Mouse (Mus musculus): ENCODE data around the gene BC035044.
"Not testable (repeated sequence)": the region's sequence is repeated elsewhere in the genome, so short reads cannot be mapped to it uniquely, and the experiment has no call there.

Gene BC035044

DNA sequence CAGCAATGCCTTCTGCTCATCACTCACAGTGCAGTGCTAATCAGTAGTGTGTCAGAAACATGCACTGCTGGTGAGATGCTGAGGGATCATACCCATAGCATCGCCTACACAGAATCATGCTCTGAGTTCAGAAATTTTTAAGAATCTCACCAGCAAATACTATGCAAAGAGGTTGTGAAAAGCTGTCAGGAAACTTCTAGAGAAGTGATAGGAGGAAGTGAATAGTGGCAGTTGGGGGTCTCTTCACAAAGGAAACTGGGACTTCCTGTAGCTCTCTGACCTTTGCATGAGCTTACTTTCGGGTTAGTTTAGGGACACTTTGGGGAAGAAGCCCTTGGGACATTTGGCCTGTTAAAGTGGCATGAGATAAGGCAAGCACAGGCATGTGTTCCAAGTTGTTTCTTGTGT lies at the start of gene BC035044:
TSS of gene BC035044 (minus strand) at position 179 of the 408 bp plus-strand sequence.
- ATAC-seq (ENCODE audit: low TSS enrichment) = 0 out of 2 replicates have a peak, but pooled peaks have one; percentile 4

DNA sequence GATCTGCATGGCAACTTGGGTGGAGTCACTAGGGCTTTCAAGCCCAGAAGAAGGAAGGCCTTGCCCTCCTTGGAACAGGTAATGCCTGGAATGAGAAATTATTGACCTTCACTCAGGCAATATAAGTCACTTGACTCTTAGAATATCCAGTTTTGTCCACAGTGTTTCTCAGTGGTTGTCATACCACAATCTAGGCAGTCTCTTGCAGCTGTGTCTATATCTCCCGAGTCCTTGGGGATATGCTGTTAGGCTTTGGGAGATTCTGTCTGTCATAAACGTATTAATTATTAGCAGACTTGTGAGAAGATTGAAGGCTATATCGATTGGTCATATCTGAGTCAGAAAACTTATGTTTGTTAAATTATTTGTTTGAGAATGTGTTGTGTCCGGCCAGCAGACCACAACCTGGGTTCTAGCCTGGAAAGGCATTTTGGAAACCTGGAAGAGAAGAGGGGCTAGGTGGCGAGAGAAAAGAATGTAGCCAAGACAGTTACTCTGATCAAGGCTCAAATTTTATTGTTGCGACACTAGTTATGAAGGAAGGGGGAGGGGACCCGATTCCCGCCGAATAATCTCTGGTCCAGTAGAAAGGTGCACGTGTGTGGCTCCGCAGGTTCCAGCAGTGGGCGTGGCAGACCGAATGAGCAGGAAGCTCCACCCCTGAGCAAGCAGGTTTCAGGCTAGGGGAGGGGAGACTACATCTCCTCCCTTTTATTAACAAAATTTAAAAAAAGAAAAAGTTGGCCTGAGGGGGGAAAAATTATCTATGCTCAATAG lies 45.2 kb upstream of the BC035044 start:
- not testable (repeated sequence) for ATAC-seq (ENCODE audit: low TSS enrichment)

DNA sequence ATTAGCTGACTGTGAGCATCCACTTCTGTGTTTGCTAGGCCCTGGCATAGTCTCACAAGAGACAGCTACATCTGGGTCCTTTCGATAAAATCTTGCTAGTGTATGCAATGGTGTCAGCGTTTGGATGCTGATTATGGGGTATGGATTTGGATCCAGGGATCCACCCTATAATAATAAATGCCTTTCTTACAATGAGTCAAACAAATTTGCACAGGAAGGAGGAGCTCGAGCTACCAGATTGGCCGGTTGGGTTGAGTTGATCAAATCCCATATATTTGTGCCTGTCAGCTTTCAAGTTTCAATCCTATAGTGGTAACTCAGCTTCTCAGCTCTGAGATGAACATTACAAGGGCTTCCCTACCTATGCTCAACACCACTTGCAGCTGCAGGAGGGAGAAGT lies 43.2 kb upstream of the BC035044 start, which contains the start of gene Clec2g:
TSS of gene Clec2g (plus strand) at position 301 of the 400 bp plus-strand sequence.
- ATAC-seq (ENCODE audit: low TSS enrichment) = not testable (repeated sequence)

DNA sequence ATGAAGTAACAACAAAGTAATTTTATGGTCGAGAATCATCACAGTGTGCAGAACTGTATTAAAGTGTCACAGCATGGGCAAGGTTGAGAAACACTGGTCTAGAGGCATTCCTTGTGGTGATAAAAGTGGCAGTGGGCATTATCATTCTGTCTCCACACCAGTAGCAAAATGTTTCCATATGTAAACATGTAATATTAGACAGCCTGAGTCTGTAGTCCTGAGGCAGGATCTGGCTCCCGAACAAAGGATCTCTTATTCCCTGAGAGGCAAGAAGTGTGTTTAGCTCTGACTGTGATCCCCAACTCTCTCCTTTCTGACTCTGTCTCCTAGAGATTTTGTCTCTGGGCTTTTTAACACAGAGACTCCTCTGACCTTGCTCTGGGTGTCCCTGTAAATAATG lies 42.1 kb upstream of the BC035044 start:
- ATAC-seq (ENCODE audit: low TSS enrichment) = no peak

DNA sequence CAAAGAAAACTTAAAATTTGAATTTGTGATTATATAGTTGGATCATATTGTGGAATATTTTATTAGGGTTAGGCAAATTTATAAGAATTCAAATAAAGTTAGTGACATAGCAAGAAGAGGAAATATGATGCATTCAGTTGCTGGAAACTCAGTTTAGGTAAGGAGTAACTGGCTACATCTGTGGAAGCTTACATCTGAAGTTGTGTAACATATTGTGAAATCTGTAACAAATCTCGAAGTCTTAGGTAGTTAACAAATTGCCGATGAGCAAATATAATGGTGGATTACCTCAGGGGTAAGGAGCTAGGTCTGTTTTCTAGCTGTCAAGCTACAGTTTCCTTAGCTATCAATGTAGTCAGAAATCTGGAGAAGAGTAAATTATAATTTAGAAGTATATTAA lies 26.4 kb upstream of the BC035044 start:
- no peak for ATAC-seq (ENCODE audit: low TSS enrichment)

DNA sequence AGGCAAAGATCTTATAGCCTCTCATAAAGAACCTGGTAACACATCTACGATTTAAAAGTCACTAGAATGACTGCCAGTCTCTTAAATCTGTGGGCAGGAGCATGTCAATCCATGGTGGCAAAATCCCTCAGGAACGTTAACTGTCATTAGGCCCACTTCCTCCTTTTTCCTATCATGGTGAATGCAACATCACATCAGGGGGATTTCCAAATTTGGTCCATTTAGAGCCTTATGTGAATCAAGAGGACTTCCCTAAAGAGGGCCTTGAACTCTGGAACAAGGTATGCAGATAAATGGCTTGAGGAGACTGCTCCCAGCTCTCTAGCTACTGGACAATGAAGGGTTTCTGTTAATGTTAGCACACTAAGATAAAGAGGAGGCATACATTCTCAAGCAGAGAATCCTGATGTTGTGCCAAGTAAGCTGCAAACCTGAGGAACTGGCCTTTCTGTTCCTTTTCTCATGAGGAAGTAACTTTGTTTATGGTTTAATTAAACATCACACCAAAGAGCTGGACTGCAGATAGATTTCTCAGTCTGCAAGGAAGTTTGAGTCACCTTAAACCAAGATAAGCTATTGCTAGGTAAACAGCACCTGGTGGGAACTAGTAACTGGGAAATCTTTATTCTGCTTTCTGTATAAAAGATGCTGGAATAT lies 22.8 kb upstream of the BC035044 start:
- ATAC-seq (ENCODE audit: low TSS enrichment) = no peak

DNA sequence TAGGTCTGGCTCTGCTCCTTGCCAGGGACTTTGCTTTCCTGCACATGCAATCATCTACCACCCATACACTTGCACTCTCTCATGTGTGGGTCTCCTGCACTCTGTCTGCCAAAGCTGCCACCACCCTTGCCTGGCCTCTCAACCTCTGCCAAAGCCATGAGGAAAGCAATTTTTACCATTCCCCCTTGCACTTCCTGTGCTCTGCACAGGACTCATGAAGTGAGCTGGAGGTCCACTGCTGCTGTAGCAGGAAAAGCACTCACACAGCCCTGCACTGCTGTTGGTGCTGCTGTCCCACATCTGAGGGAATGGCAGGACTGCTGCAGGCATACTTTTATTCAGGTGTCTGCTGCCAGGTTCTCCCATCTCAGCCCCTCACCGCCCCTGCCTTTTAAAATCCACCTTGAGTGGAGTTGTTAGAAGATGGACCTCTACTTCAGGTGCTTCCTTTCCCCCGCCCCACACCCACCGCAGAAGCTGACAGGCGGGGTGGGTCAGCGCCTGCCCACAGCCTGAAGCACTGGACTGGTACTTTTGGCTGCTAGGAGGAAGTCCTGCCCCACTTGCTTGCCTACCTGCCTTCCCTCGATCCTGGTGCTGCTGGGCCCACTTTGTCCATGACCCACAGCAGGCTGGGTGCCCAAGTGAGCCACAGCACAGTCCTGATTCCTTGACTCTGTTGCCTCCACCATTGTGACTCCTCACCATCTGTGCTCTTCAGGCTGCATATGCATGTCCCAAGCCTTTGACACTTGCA lies 10.0 kb upstream of the BC035044 start:
- ATAC-seq (ENCODE audit: low TSS enrichment) = not testable (repeated sequence)

DNA sequence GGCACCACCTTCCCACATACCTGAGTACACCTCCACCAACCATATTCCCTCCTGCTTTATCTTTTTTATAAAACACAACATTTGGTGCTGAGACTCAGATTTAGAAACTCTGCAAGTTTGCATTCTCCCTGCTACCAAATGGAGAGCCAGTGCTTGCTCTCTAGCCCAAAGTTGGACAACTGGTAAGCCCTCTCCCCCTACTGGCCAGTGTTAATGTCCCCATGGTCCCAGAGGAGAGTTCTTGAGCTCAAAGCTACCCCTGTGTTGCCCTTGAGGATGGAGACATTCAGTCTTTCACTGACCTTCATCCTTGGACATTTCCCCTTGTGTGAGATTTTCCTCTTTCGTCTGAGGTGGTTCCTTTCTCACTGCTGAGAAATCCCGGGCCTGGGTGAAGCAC lies 9.1 kb upstream of the BC035044 start:
- ATAC-seq (ENCODE audit: low TSS enrichment) = no peak

DNA sequence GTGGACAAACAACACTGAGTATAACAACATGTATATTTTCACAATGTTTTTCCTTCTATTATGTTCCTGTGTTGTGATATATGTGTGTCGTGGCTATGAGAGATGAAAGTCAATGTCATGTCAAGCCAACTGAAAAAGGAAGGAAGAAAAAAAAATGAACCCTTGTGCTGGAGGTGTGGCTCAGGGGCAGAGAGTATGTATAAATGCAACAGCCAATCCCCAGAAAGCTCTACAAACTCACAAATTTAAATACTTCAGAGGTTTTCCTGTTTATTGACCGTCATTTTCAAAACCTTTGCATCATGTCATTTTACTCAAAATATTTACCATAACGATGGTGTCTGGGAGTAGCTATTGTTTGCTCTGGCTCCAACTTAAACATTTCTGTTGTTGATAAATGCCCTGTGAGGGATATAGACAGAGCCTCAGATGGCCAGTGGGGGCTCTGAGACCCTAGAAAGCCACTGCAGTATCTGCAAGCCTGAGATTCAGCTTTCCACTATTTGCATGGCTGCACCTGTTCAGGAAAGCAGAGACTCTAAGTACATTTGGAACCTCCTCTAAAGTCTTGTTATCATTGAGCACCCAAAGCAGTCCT lies 4.6 kb upstream of the BC035044 start:
- no peak for ATAC-seq (ENCODE audit: low TSS enrichment)

DNA sequence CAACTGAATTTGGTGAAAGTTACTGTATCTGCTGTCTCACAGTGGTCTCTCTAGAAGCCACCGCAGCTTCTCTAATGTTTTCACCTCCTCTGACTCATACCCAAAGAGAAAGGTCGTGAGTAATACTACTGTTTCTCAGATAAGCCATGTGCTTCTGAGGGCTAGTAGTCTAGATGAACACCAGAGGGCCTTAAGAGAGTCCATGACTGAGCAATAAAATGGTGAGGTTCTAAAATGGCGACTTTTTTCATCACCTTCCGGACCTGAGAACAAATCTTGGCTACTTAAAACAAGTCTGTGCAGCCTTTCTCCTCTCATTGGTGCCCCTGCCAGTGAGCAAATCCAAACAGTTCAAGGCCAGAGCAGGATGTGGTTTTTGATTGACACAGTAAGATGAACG lies 2.1 kb downstream of the BC035044 start:
- no peak for ATAC-seq (ENCODE audit: low TSS enrichment)

DNA sequence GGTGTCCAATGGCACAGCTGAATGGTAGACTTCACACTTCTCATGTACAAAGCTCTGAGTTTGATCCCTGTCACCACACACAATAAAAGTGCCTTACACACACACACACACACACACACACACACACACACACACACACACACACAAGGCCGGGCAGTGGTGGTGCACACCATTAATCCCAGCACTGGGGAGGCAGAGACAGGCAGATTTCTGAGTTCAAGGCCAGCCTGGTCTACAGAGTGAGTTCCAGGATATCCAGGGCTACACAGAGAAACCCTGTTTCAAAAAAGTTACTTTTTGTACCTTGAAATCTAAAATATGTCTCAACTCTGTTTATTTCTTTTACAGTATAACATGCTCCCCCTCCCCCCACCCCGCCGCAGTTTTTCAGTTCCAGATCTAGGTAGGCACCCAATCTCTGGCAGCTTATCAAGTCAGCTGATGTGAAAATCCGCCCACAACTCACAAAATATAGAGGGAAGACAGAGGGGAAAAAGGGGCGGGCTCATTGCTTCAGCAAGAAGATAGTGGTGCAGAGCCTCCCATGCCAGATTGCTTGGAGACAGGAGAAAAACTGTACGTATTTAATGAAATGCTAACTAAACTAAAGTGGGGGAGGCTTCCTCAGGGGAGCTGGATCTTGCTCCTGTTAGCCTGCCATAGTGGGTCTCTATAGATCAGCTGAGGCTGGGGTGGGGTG lies 3.7 kb downstream of the BC035044 start, which contains the start of gene Clec2i:
TSS of gene Clec2i (plus strand) at position 498 of the 700 bp plus-strand sequence.
- not testable (repeated sequence) for ATAC-seq (ENCODE audit: low TSS enrichment)

DNA sequence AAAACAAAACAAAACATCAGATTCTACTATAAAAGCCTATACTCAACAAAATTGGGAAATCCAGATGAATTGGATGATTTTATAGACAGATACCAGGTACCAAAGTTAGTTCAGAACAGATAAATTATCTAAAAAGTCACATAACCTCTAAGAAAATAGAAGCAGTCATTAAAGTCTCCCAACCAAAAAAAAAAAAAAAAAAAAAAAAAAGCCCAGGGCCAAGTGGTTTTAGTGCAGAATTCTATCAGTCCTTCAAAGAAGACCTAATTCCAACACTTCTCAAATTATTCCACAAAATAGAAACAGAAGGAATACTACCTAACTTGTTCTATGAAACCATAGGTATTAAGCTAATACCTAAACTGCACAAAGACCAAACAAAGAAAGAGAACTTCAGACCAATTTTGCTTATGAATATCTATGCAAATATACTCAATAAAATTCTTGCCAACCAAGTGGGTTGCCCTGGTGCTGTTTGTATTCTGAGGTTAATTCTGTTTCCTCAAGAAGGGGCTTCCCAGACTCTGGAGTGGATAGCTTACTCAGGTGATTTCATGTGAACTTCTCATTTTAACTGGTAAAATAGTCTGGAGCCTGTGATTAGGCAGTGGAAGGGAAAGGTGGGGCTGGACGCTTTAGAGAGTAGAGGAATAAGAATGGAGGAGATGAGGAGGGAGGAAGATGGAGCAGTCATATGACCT lies 18.9 kb downstream of the BC035044 start:
- no peak for ATAC-seq (ENCODE audit: low TSS enrichment)

DNA sequence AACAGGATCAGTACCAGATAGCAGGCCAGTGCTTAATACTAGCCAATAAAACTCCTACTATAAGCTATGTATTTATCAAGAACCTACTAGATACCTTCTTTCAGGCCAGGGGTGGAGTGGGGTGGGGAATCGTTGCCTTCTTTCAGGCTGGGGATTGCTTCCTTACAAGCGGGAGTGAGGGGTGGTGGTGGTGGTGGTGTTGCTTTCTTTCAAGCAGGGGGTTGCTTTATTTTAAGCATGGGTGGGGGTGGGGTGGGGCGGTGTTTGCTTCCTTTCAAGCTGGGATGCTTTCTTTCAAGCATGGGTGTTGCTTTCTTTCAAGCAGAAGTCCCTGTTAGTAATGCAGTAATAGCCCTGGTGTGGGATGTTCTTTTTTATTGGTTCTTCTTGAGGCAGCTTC lies 22.1 kb downstream of the BC035044 start:
- no peak for ATAC-seq (ENCODE audit: low TSS enrichment)

DNA sequence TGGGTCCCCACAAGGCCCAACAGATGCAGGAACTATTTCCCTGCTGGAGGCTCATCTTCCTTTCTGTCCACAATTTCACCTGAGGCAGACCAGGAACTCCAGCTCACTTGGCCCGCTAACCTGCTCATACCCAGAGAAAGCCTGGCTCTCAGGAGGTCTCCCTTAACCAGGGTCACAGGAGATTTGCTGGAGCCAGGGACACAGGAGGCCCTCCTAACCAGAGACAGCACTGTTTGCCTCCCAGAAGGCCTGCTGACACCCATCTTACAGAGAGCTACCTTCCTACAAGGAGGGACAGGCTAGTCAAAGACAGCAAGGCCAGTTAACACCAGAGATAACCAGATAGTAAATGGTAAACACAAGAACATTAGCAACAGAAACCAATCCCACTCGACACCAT lies 33.0 kb downstream of the BC035044 start:
- ATAC-seq (ENCODE audit: low TSS enrichment) = no peak

DNA sequence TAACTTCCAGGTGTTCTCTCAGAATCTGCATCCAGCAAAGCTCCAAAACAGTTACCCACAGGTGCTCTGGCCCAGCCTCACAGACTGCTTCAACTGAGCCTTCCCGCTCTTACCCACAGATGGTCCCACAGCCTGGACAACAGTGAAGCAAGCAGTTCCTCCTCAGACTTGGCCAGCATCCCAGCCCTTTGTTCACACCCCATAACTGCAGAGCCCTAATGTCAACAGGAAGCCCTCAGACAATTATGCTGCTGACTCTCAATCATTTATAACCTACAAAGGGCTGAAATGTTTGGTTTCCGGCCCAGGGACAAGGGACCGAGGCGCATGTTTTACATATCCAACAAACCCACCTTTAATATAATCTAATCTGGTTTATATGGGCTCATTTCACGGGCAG lies 34.7 kb downstream of the BC035044 start:
- ATAC-seq (ENCODE audit: low TSS enrichment) = peak; percentile 67

DNA sequence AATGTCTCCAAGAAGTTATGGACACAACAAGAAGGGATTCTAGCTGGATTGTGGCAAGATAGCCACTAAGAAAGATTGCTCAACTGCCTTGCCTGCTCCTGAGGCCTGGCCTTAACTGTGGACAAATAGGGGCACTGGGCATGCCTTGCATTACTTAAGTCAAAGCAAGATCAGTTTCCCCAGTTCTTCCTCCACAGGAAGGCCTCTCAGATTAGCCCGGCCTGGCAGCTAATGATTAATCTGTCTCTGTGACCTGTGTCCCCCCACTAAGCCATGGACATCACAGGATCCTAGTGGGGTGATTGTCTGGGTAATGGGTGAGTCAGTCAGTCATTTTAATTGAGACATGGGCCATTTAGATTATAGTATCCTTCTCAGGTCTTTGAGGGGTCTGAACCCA lies 35.4 kb downstream of the BC035044 start:
- no peak for ATAC-seq (ENCODE audit: low TSS enrichment)

DNA sequence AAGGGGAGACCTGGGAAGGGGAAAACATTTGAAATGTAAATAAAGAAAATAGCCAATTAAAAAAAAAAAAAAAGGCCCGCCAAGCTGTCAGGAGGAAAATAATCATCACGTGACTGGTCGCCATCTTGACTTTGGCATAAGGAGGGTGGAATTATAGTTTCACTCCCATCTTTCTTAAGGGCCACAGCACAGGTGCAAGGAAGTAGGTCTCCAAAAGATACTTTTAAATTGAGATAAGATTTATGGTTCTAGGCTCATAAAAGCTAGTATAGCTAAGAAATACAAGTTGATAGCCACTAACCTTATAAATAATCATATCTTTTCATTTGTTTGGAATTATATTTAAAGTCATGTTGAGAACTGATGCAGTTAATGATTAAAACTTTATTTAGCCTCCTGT lies 36.0 kb downstream of the BC035044 start:
- no peak for ATAC-seq (ENCODE audit: low TSS enrichment)

DNA sequence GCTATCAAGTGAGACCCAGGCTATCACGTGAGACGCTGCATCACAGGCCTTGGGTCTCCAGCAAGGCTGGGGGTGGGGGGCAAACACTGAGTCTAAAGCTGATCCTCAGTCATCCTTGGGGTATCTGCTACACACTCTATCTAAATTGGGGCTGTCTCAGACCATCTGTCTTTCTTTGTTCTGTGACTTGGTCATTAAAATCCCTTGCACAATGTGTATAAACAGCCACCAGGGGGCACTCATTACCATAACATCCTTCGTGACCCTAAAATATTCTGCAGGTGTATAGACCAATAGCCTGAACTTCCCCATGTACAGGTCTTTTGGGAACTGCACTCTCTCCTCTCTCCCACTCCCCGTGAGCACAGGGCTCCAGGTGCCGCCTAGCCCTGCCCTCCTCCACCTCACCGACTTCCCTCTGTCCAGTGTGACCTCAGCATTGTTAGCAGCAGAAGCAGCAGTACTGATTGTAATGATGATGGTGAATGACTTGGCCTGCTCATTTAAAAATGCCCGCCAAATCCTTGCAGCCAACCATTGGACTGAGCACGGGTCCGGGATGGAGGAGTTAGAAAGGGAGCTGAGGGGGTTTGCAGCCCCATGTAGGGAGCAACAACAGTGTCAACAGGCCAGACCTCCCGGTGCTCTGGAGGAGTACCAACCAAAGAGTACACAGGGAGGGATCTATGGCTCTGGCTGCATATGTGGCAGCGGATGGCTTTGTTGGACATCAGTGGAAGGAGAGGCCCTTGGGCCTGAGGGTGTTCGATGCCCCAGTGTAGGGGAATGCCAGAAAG lies 36.7 kb downstream of the BC035044 start:
- peak; percentile 66 for ATAC-seq (ENCODE audit: low TSS enrichment)

DNA sequence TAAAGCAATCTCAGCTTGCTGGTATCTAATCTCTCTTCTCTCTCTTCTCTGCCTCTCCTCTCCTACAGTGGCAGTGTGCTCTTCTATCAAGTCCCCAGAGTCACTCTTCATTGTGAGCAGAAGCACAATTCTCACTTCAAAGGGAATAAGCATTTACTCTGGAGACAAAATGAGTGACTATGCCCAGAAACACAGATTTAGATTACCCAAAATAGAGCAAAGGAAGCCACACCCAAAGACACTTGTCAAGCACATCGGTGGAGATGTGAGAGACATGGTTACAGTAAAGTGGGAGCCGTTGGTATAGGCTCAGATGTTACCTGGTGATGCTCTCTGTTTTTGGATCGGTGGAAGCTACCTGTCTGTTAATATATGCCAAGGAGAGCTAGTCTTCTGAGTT lies 38.2 kb downstream of the BC035044 start:
- ATAC-seq (ENCODE audit: low TSS enrichment) = 0 out of 2 replicates have a peak, but pooled peaks have one; percentile 26

DNA sequence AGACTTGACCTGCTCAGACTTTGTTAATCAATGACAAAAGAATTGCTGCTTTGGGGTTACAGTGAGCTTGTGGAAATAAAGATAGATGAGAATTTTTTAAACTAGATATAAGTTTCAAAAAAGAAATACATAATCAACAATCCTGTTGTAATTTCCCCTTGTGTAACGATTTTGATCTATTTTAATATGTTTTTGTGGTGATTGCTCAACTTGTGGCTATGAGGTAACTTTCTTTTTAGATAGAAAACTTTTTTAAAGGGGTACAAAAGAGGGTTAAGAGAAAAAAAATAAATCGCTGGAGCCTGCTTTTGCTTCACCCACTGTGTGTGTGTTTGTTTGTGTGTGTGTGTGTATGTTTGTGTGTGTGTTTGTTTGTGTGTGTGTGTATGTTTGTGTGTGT lies 39.8 kb downstream of the BC035044 start:
- ATAC-seq (ENCODE audit: low TSS enrichment) = no peak
